Mouse (Mus musculus): Measurements from ENCODE around the gene Rps6ka2. TPM values are rescaled to one million over a fixed set of nuclear protein-coding genes. Genes with fewer than 3 reads are reported as not detected.
"Not testable (repeated sequence)": the region's sequence is repeated elsewhere in the genome, so short reads cannot be mapped to it uniquely, and the experiment has no call there.

The Rps6ka2 gene
- total and polyA plus RNA-seq, 2 experiments from 2014 or later = 16.8 to 40.7 TPM

- not testable (repeated sequence) for H3K9me3 ChIP-seq (ENCODE audit: low read length); H3K27ac ChIP-seq (ENCODE audit: low read depth, low read length); H3K36me3 ChIP-seq (ENCODE audit: insufficient read depth); H3K9ac ChIP-seq; ATAC-seq; H3K4me3 ChIP-seq (ENCODE audit: low read depth, low read length); DNase-seq; H3K4me2 ChIP-seq (ENCODE audit: low read depth); H3K4me1 ChIP-seq (ENCODE audit: insufficient read depth); H3K27me3 ChIP-seq (ENCODE audit: insufficient read depth, low read length)
- 72% methylated on average over 3 of the region's 8 CpGs for WGBS
Measured at GRCm38 (mm10) chr17:7326415-7326814, 156.5 kb downstream of the Rps6ka2 start.

- not testable (repeated sequence) for H3K27me3 ChIP-seq (ENCODE audit: insufficient read depth, low read length); H3K9ac ChIP-seq; H3K9me3 ChIP-seq (ENCODE audit: low read length); H3K27ac ChIP-seq (ENCODE audit: low read depth, low read length); H3K4me1 ChIP-seq (ENCODE audit: insufficient read depth); H3K36me3 ChIP-seq (ENCODE audit: insufficient read depth); H3K4me2 ChIP-seq (ENCODE audit: low read depth); DNase-seq; H3K4me3 ChIP-seq (ENCODE audit: low read depth, low read length); ATAC-seq
- 83% methylated on average over 3 of the region's 5 CpGs for WGBS
Measured at GRCm38 (mm10) chr17:7332745-7333144, 162.8 kb downstream of the Rps6ka2 start.

GRCm38 (mm10) chr17:7337381-7337780 lies 167.5 kb downstream of the Rps6ka2 start:
- not testable (repeated sequence) for H3K4me2 ChIP-seq (ENCODE audit: low read depth); H3K4me3 ChIP-seq (ENCODE audit: low read depth, low read length); H3K4me1 ChIP-seq (ENCODE audit: insufficient read depth); H3K36me3 ChIP-seq (ENCODE audit: insufficient read depth); H3K9ac ChIP-seq; H3K27me3 ChIP-seq (ENCODE audit: insufficient read depth, low read length); H3K27ac ChIP-seq (ENCODE audit: low read depth, low read length); H3K9me3 ChIP-seq (ENCODE audit: low read length)
- 58% methylated on average over 8 of the region's 9 CpGs for WGBS
- ATAC-seq (peak; percentile 36; the same call in 1 of the 2 replicates), DNase-seq (peak; percentile 11)

- WGBS = 39% methylated on average over 2 of the region's 3 CpGs
- H3K27ac ChIP-seq (ENCODE audit: low read depth, low read length); ATAC-seq; H3K9me3 ChIP-seq (ENCODE audit: low read length); H3K4me2 ChIP-seq (ENCODE audit: low read depth); H3K36me3 ChIP-seq (ENCODE audit: insufficient read depth); H3K4me1 ChIP-seq (ENCODE audit: insufficient read depth); H3K9ac ChIP-seq; H3K27me3 ChIP-seq (ENCODE audit: insufficient read depth, low read length); H3K4me3 ChIP-seq (ENCODE audit: low read depth, low read length): not testable (repeated sequence)
- DNase-seq = peak; percentile 28
Measured at GRCm38 (mm10) chr17:7348765-7349164, 178.8 kb downstream of the Rps6ka2 start.

GRCm38 (mm10) chr17:7352596-7352995 lies 182.7 kb downstream of the Rps6ka2 start, which contains the start of gene Ttll2:
Gene Ttll2, minus strand, starts transcription at chr17:7352696.
- not testable (repeated sequence) for H3K4me3 ChIP-seq (ENCODE audit: low read depth, low read length); H3K9ac ChIP-seq; H3K9me3 ChIP-seq (ENCODE audit: low read length); DNase-seq; H3K27ac ChIP-seq (ENCODE audit: low read depth, low read length); H3K4me1 ChIP-seq (ENCODE audit: insufficient read depth); ATAC-seq; H3K27me3 ChIP-seq (ENCODE audit: insufficient read depth, low read length); H3K36me3 ChIP-seq (ENCODE audit: insufficient read depth); H3K4me2 ChIP-seq (ENCODE audit: low read depth)
- 100% methylated on average over 1 of the region's 1 CpGs for WGBS

Other genes with a start within 250 kb of the Rps6ka2 start
- gene Rsph3b, start 221.4 kb upstream of the Rps6ka2 start, total RNA-seq (2014; rRNA removed) = 34.3 and 41.5 TPM in 2 replicates
- 50.0 and 60.2 TPM in 2 replicates for gene Rsph3b, start 221.4 kb upstream of the Rps6ka2 start, polyA plus RNA-seq (2015; fragmentation: Nextera tagmentation; extraction: Ambion mirVana)
- 42.7 and 42.9 TPM in 2 replicates for gene Tagap1, start 209.0 kb upstream of the Rps6ka2 start, total RNA-seq (2014; rRNA removed)
- gene Tagap1, start 209.0 kb upstream of the Rps6ka2 start, polyA plus RNA-seq (2015; fragmentation: Nextera tagmentation; extraction: Ambion mirVana) = 35.5 and 46.2 TPM in 2 replicates
- gene Rnaset2b, start 199.5 kb upstream of the Rps6ka2 start, total RNA-seq (2014; rRNA removed) = 25.3 and 46.0 TPM in 2 replicates
- gene Rnaset2b, start 199.5 kb upstream of the Rps6ka2 start, polyA plus RNA-seq (2015; fragmentation: Nextera tagmentation; extraction: Ambion mirVana) = 102 and 107 TPM in 2 replicates
- gene Gm49721, start 191.2 kb upstream of the Rps6ka2 start, total RNA-seq (2014; rRNA removed) = 0.19 and 2.7 TPM in 2 replicates
- gene Gm49721, start 191.2 kb upstream of the Rps6ka2 start, polyA plus RNA-seq (2015; fragmentation: Nextera tagmentation; extraction: Ambion mirVana) = 0.13 and 0.44 TPM in 2 replicates
- gene Gm1604a, start 144.5 kb upstream of the Rps6ka2 start, total RNA-seq (2014; rRNA removed) = not detected in 2 replicates
- gene Gm1604a, start 144.5 kb upstream of the Rps6ka2 start, polyA plus RNA-seq (2015; fragmentation: Nextera tagmentation; extraction: Ambion mirVana) = 0.29 and 0.57 TPM in 2 replicates
- not detected in 2 replicates for gene Tcp10a, start 154.5 kb downstream of the Rps6ka2 start, total RNA-seq (2014; rRNA removed)
- gene Tcp10a, start 154.5 kb downstream of the Rps6ka2 start, polyA plus RNA-seq (2015; fragmentation: Nextera tagmentation; extraction: Ambion mirVana) = not detected in 2 replicates
- not detected in 2 replicates for gene Ttll2, start 182.6 kb downstream of the Rps6ka2 start, total RNA-seq (2014; rRNA removed)
- gene Ttll2, start 182.6 kb downstream of the Rps6ka2 start, polyA plus RNA-seq (2015; fragmentation: Nextera tagmentation; extraction: Ambion mirVana) = not detected in 2 replicates
- gene Gm49630, start 201.9 kb downstream of the Rps6ka2 start, total RNA-seq (2014; rRNA removed) = 0.23 TPM in 1 of 2 replicates, not detected in the other
- gene Gm49630, start 201.9 kb downstream of the Rps6ka2 start, polyA plus RNA-seq (2015; fragmentation: Nextera tagmentation; extraction: Ambion mirVana) = not detected in 2 replicates
- gene Unc93a2, start 215.3 kb downstream of the Rps6ka2 start, total RNA-seq (2014; rRNA removed) = not detected in 2 replicates
- gene Unc93a2, start 215.3 kb downstream of the Rps6ka2 start, polyA plus RNA-seq (2015; fragmentation: Nextera tagmentation; extraction: Ambion mirVana) = not detected in 2 replicates